Mouse (Mus musculus): ENCODE results near the gene Wdr60. TPM values are rescaled to one million over a fixed set of nuclear protein-coding genes. Genes with fewer than 3 reads are reported as not detected.

Gene Wdr60
- polyA plus RNA-seq, 1 experiment, result 7.7 TPM

DNA sequence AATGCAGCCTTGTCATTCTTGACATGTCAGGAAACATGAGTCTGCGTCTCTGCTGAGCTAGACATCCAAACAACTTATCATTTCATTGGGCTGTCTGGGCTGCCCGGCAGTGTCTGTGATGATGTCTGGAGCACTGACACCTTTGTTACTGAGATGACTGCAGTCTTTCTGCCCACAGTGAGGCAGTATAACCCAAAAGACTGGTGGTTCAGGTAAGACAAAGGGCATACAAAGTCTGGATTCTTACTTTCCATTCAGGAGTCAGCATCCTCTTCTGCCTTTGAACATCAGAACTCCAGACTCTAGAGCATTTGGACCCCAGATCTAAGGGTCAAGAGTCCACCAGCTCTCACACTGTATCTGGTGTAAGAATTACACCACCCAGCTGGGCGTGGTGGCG lies 27.5 kb downstream of the Wdr60 start:
- H3K27ac ChIP-seq (ENCODE audit: insufficient read depth, low read depth, low read length), result no peak overlapping the region
- H3K4me3 ChIP-seq (ENCODE audit: insufficient read depth, low read length), result no peak overlapping the region
- TF ChIP-seq CTCF (IDR thresholded peaks at IDR 0.05; ENCODE audit: low read depth, low read length) (no peak), POLR2A (IDR thresholded peaks at IDR 0.05; ENCODE audit: borderline replicate concordance, low read depth, low read length) (no peak)
- no peaks in the 10 kb centered on the region for H3K4me1 ChIP-seq (ENCODE audit: control insufficient read depth, insufficient read depth, low read length)

DNA sequence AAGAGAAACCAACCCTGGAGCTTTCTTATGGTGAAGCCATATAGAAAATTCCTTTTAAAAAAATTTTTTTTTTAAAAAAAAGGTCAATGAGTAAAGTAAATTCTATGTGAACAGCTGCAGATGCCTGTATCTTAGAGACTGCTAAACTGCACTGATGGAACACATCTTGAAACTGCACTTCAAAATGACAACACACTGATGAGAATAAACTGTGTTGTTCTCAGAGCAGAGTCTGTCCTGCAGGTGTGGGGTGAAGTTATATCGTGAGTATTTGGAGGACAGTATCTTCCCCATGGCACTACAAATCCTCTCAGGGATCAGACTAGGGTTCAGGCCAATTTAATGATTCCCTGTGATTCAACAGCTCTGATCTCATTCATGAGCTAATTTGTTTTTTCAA lies 30.8 kb downstream of the Wdr60 start:
- TF ChIP-seq CTCF (IDR thresholded peaks at IDR 0.05; ENCODE audit: low read depth, low read length) (no peak), POLR2A (IDR thresholded peaks at IDR 0.05; ENCODE audit: borderline replicate concordance, low read depth, low read length) (no peak)
- no peaks in the 10 kb centered on the region for H3K4me1 ChIP-seq (ENCODE audit: control insufficient read depth, insufficient read depth, low read length)
- no peak overlapping the region for H3K27ac ChIP-seq (ENCODE audit: insufficient read depth, low read depth, low read length)
- no peak overlapping the region for H3K4me3 ChIP-seq (ENCODE audit: insufficient read depth, low read length)

DNA sequence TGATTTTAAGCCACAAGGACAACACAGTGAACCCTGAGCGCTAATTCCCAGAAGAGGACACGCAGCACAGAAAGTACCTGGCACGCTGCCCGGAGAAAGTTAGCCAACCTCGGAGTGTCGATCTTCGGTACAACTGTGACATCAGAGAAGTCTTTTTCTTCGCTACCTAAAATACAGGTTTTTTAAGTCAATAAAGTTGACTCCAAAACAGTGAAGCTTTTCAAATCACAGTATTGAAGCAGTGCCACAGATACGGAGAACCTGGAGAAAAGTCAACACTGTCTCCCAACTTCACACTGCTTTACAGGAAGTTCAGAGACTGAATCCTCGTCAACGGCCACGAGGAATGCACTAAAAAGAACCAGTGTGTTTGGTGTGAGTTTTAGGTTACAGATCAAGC lies 31.2 kb downstream of the Wdr60 start:
- no peak overlapping the region for H3K27ac ChIP-seq (ENCODE audit: insufficient read depth, low read depth, low read length)
- TF ChIP-seq CTCF (IDR thresholded peaks at IDR 0.05; ENCODE audit: low read depth, low read length), result no peak
- no peak for TF ChIP-seq POLR2A (IDR thresholded peaks at IDR 0.05; ENCODE audit: borderline replicate concordance, low read depth, low read length)
- no peak overlapping the region for H3K4me3 ChIP-seq (ENCODE audit: insufficient read depth, low read length)
- H3K4me1 ChIP-seq (ENCODE audit: control insufficient read depth, insufficient read depth, low read length), result no peaks in the 10 kb centered on the region

GRCm38 (mm10) chr12:116229451-116229850 lies 33.4 kb downstream of the Wdr60 start:
- H3K4me3 ChIP-seq (ENCODE audit: insufficient read depth, low read length), result no peak overlapping the region
- H3K27ac ChIP-seq (ENCODE audit: insufficient read depth, low read depth, low read length), result no peak overlapping the region
- peaks cover 7% of the 10 kb centered on the region for H3K4me1 ChIP-seq (ENCODE audit: control insufficient read depth, insufficient read depth, low read length)
- TF ChIP-seq CTCF (IDR thresholded peaks at IDR 0.05; ENCODE audit: low read depth, low read length) (no peak), POLR2A (IDR thresholded peaks at IDR 0.05; ENCODE audit: borderline replicate concordance, low read depth, low read length) (no peak)

DNA sequence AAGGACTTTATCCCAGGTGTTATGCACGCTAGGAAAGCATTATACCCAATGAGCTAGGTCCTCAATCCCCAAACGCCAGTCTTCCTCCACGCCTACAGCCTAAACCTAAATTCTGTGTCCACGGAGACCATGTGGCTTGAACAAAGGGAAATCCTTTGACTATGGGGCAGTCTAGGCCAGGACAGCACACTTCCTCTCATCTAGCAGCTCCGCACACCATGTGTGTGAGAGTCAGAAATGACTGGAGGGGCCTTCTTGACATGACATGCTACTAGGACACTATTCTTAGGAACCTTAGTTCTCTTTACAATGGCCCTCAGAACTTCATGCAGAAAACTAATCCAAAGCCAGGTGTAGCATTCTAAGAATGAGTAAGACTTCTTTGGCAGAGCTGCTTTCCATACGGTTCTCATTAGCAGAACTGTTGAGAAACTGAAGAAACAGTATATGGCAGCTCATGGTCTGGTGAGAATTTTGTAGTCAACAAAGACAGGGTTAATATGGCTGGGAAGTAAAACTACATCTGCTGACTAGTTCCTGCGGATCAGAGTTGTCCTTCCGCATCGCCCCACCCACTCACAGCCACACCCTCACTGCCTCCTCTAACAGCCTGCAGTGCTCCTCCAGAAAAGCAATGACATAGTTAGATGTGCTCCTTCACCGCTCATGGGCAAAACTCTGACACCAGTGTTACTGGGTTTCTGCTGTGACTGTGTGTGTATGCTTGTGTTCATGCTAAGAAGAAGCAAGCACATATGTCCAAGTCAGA lies 36.3 kb downstream of the Wdr60 start:
- no peak overlapping the region for H3K27ac ChIP-seq (ENCODE audit: insufficient read depth, low read depth, low read length)
- H3K4me3 ChIP-seq (ENCODE audit: insufficient read depth, low read length), result no peak overlapping the region
- peaks cover 7% of the 10 kb centered on the region for H3K4me1 ChIP-seq (ENCODE audit: control insufficient read depth, insufficient read depth, low read length)
- TF ChIP-seq POLR2A (IDR thresholded peaks at IDR 0.05; ENCODE audit: borderline replicate concordance, low read depth, low read length), result no peak
- TF ChIP-seq CTCF (IDR thresholded peaks at IDR 0.05; ENCODE audit: low read depth, low read length), result no peak

DNA sequence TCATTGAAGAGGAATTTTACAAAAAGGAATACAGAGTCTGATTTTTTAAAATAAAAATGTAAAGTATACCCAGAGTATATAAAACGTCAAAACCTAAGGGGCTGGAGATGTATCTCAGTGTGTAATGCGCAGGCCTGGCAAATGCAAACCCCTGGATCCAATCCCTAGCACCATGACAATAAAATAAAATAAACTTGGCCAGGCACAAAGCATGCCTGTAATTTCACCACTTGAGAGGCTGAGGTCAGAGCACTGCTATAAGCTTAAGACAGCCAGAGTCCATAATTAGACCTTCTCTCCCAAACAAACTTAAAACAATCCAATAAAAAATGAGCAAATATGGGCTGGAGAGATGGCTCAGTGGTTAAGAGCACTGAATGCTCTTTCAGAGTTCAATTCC lies 39.7 kb downstream of the Wdr60 start:
- Histone ChIP-seq H3K27ac (ENCODE audit: insufficient read depth, low read depth, low read length) (no peak overlapping the region), H3K4me3 (ENCODE audit: insufficient read depth, low read length) (no peak overlapping the region), H3K4me1 (ENCODE audit: control insufficient read depth, insufficient read depth, low read length) (peaks cover 9% of the 10 kb centered on the region)
- TF ChIP-seq POLR2A (IDR thresholded peaks at IDR 0.05; ENCODE audit: borderline replicate concordance, low read depth, low read length), result no peak
- no peak for TF ChIP-seq CTCF (IDR thresholded peaks at IDR 0.05; ENCODE audit: low read depth, low read length)

DNA sequence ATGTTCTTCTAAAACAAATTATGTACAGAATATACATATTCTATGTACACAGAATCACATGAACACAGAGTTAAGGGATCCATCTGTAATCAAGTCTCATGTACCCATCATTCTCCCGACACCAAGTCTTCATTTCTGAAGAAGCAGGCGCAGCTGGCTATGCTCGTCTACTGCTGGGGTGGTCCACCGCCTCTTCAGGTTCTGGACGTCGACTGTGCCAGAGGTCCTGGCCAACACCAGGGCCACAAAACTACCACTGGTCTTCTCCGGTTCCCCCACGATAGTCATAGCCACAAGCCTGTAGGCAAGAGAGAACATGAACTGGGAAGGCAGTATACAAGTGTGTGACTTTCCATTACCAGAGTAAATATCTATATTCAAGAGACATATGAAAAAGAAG lies 55.3 kb downstream of the Wdr60 start:
- Histone ChIP-seq H3K4me1 (ENCODE audit: control insufficient read depth, insufficient read depth, low read length) (peaks cover 8% of the 10 kb centered on the region), H3K4me3 (ENCODE audit: insufficient read depth, low read length) (no peak overlapping the region), H3K27ac (ENCODE audit: insufficient read depth, low read depth, low read length) (no peak overlapping the region)
- no peak for TF ChIP-seq CTCF (IDR thresholded peaks at IDR 0.05; ENCODE audit: low read depth, low read length)
- TF ChIP-seq POLR2A (IDR thresholded peaks at IDR 0.05; ENCODE audit: borderline replicate concordance, low read depth, low read length), result no peak

- TF ChIP-seq CTCF (IDR thresholded peaks at IDR 0.05; ENCODE audit: low read depth, low read length), result no peak
- Histone ChIP-seq H3K27ac (ENCODE audit: insufficient read depth, low read depth, low read length) (no peak overlapping the region), H3K4me3 (ENCODE audit: insufficient read depth, low read length) (no peak overlapping the region), H3K4me1 (ENCODE audit: control insufficient read depth, insufficient read depth, low read length) (peaks cover 8% of the 10 kb centered on the region)
These were observed 57.1 kb downstream of the Wdr60 start for GRCm38 (mm10) chr12:116205726-116206125.

- TF ChIP-seq POLR2A (IDR thresholded peaks at IDR 0.05; ENCODE audit: borderline replicate concordance, low read depth, low read length), result no peak
- TF ChIP-seq CTCF (IDR thresholded peaks at IDR 0.05; ENCODE audit: low read depth, low read length), result peak; percentile 66
- no peak overlapping the region for H3K4me3 ChIP-seq (ENCODE audit: insufficient read depth, low read length)
- H3K4me1 ChIP-seq (ENCODE audit: control insufficient read depth, insufficient read depth, low read length), result peaks cover 8% of the 10 kb centered on the region
- H3K27ac ChIP-seq (ENCODE audit: insufficient read depth, low read depth, low read length), result no peak overlapping the region
These were observed 60.4 kb downstream of the Wdr60 start for GRCm38 (mm10) chr12:116202176-116202981.

- no peak overlapping the region for H3K4me3 ChIP-seq (ENCODE audit: insufficient read depth, low read length)
- no peak overlapping the region for H3K27ac ChIP-seq (ENCODE audit: insufficient read depth, low read depth, low read length)
- no peak for TF ChIP-seq CTCF (IDR thresholded peaks at IDR 0.05; ENCODE audit: low read depth, low read length)
- TF ChIP-seq POLR2A (IDR thresholded peaks at IDR 0.05; ENCODE audit: borderline replicate concordance, low read depth, low read length), result no peak
- H3K4me1 ChIP-seq (ENCODE audit: control insufficient read depth, insufficient read depth, low read length), result no peaks in the 10 kb centered on the region
These were observed 64.0 kb downstream of the Wdr60 start for GRCm38 (mm10) chr12:116198791-116199190.

Measured in bone marrow macrophage, adult 2 months (primary cell).